Mouse (Mus musculus): ENCODE results near the gene Abhd15. TPM values are rescaled to one million over a fixed set of nuclear protein-coding genes. Genes with fewer than 3 reads are reported as not detected.

The Abhd15 gene
- polyA plus RNA-seq, 1 experiment from 2014 or later: 3.3 TPM

- Histone ChIP-seq H3K9me3 (ENCODE audit: control insufficient read depth, low read length) (no peaks in the 10 kb centered on the region), H3K9ac (ENCODE audit: low read length) (no peak overlapping the region), H3K27ac (ENCODE audit: low read depth, low read length) (peak overlapping the region; percentile 31; the same call in 1 of the 2 replicates), H3K36me3 (ENCODE audit: control insufficient read depth, insufficient read depth, low read length) (no peaks in the 10 kb centered on the region), H3K4me2 (ENCODE audit: low read depth, low read length, severe bottlenecking) (0 out of 2 replicates have a peak overlapping the region, but pooled peaks have one; percentile 8), H3K4me3 (ENCODE audit: low read depth, low read length) (no peak overlapping the region), H3K4me1 (replicated peaks; ENCODE audit: control insufficient read depth, insufficient read depth, low read length) (peaks cover 32% of the 10 kb centered on the region), H3K27me3 (ENCODE audit: control insufficient read depth, insufficient read depth, low read length) (no peaks in the 10 kb centered on the region)
- peak; percentile 77 for DNase-seq (ENCODE audit: low spot score)
- ATAC-seq (replicated peaks; ENCODE audit: low FRiP score): no peak
- 22% methylated on average over 6 of the region's 6 CpGs for WGBS
These were observed 17.6 kb upstream of the Abhd15 start for GRCm38 (mm10) chr11:77497341-77497756.

DNA sequence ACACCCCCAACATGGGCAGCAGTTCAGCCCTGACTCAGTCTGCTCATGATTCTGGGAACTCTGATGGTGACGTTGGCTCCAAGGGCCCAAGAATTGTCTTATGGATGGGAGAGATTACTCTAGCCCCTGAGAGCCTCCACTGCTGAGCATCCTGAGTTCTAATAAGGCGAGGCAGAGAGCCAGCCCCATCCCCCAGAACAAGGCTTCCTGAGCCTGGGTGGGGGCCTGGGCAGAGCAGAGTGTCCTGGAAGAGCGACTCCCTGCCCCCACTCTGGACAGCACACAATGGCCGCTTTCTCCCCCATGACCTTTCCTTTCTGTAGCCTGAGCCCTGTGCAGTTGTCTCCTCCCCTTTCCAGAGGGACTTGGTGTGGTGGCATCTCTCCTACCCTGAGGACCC lies 17.1 kb upstream of the Abhd15 start:
- 28% methylated on average over 4 of the region's 4 CpGs for WGBS
- ATAC-seq (replicated peaks; ENCODE audit: low FRiP score) (no peak), DNase-seq (ENCODE audit: low spot score) (no peak)
- Histone ChIP-seq H3K4me2 (ENCODE audit: low read depth, low read length, severe bottlenecking) (no peak overlapping the region), H3K4me1 (replicated peaks; ENCODE audit: control insufficient read depth, insufficient read depth, low read length) (peaks cover 31% of the 10 kb centered on the region), H3K36me3 (ENCODE audit: control insufficient read depth, insufficient read depth, low read length) (no peaks in the 10 kb centered on the region), H3K4me3 (ENCODE audit: low read depth, low read length) (no peak overlapping the region), H3K27ac (ENCODE audit: low read depth, low read length) (no peak overlapping the region; the same call in 1 of the 2 replicates), H3K27me3 (ENCODE audit: control insufficient read depth, insufficient read depth, low read length) (no peaks in the 10 kb centered on the region), H3K9ac (ENCODE audit: low read length) (peak overlapping the region; percentile 29), H3K9me3 (ENCODE audit: control insufficient read depth, low read length) (no peaks in the 10 kb centered on the region)

GRCm38 (mm10) chr11:77498261-77499139 lies 16.4 kb upstream of the Abhd15 start:
- ATAC-seq (replicated peaks; ENCODE audit: low FRiP score) (no peak), DNase-seq (ENCODE audit: low spot score) (no peak)
- WGBS: 75% methylated on average over 12 of the region's 12 CpGs
- Histone ChIP-seq H3K4me1 (replicated peaks; ENCODE audit: control insufficient read depth, insufficient read depth, low read length) (peaks cover 31% of the 10 kb centered on the region), H3K27me3 (ENCODE audit: control insufficient read depth, insufficient read depth, low read length) (no peaks in the 10 kb centered on the region), H3K9ac (ENCODE audit: low read length) (peak overlapping the region; percentile 29), H3K27ac (ENCODE audit: low read depth, low read length) (0 out of 2 replicates have a peak overlapping the region, but pooled peaks have one; percentile 8), H3K4me2 (ENCODE audit: low read depth, low read length, severe bottlenecking) (no peak overlapping the region), H3K4me3 (ENCODE audit: low read depth, low read length) (no peak overlapping the region), H3K9me3 (ENCODE audit: control insufficient read depth, low read length) (no peaks in the 10 kb centered on the region), H3K36me3 (ENCODE audit: control insufficient read depth, insufficient read depth, low read length) (no peaks in the 10 kb centered on the region)

- no peaks in the 10 kb centered on the region for H3K27me3 ChIP-seq (ENCODE audit: control insufficient read depth, insufficient read depth, low read length)
- no peak overlapping the region for H3K9ac ChIP-seq (ENCODE audit: low read length)
- H3K9me3 ChIP-seq (ENCODE audit: control insufficient read depth, low read length): no peaks in the 10 kb centered on the region
- DNase-seq (ENCODE audit: low spot score) (no peak), ATAC-seq (replicated peaks; ENCODE audit: low FRiP score) (no peak)
- WGBS: 90% methylated on average over 7 of the region's 7 CpGs
- H3K4me2 ChIP-seq (ENCODE audit: low read depth, low read length, severe bottlenecking): no peak overlapping the region
- no peak overlapping the region for H3K27ac ChIP-seq (ENCODE audit: low read depth, low read length)
- no peaks in the 10 kb centered on the region; the same call in 1 of the 2 replicates for H3K36me3 ChIP-seq (ENCODE audit: control insufficient read depth, insufficient read depth, low read length)
- H3K4me1 ChIP-seq (replicated peaks; ENCODE audit: control insufficient read depth, insufficient read depth, low read length): peaks cover 28% of the 10 kb centered on the region
- H3K4me3 ChIP-seq (ENCODE audit: low read depth, low read length): no peak overlapping the region
These were observed 15.6 kb upstream of the Abhd15 start for GRCm38 (mm10) chr11:77499354-77499753.

DNA sequence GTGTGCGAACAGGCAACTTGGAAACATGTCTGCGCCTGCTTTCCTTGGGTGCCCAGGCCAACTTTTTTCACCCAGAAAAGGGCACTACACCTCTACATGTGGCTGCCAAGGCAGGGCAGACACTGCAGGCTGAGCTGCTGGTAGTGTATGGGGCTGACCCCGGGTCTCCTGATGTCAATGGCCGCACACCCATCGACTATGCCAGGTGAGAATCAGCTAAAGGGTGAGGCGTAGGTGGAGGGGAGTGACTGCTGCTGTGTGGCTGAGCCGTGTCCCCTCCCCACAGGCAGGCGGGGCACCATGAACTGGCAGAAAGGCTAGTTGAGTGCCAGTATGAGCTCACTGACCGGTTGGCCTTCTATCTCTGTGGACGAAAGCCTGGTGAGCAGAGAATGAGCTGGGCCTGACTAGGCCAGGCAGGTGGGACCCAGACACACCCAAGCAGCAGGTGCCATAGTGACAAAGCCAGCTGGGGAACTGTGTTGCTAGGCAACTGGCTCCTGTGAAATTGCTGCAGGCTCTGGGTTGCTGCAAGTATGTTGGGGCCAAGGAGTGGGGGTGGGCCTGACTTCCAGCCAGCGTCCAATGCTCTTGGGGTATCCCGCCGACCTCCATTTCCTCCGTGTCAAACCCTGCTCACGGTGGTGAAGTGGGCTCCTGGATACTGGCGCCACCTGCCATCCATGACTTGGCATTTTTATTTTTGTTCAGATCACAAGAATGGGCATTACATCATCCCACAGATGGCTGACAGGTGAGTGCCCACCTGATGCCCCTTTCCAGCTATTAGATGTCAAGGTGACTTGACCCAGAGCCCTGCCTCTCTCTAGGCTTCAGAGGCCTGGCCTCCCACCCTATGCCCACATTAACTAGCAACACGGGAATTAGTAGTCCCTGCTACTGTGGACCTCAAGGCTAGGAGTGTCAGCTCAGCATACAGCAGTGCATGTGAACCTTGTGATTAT lies 14.3 kb upstream of the Abhd15 start:
- Histone ChIP-seq H3K27me3 (ENCODE audit: control insufficient read depth, insufficient read depth, low read length) (no peaks in the 10 kb centered on the region), H3K4me3 (ENCODE audit: low read depth, low read length) (no peak overlapping the region), H3K27ac (ENCODE audit: low read depth, low read length) (no peak overlapping the region), H3K4me1 (replicated peaks; ENCODE audit: control insufficient read depth, insufficient read depth, low read length) (peaks cover 16% of the 10 kb centered on the region), H3K9ac (ENCODE audit: low read length) (no peak overlapping the region), H3K36me3 (ENCODE audit: control insufficient read depth, insufficient read depth, low read length) (peaks cover 1% of the 10 kb centered on the region; the same call in 1 of the 2 replicates), H3K9me3 (ENCODE audit: control insufficient read depth, low read length) (no peaks in the 10 kb centered on the region), H3K4me2 (ENCODE audit: low read depth, low read length, severe bottlenecking) (no peak overlapping the region)
- DNase-seq (ENCODE audit: low spot score): peak; percentile 52
- no peak for ATAC-seq (replicated peaks; ENCODE audit: low FRiP score)
- WGBS: 85% methylated on average over 17 of the region's 17 CpGs

- Histone ChIP-seq H3K36me3 (ENCODE audit: control insufficient read depth, insufficient read depth, low read length) (peaks cover 3% of the 10 kb centered on the region; the same call in 1 of the 2 replicates), H3K9ac (ENCODE audit: low read length) (no peak overlapping the region), H3K4me2 (ENCODE audit: low read depth, low read length, severe bottlenecking) (no peak overlapping the region), H3K4me1 (replicated peaks; ENCODE audit: control insufficient read depth, insufficient read depth, low read length) (peaks cover 16% of the 10 kb centered on the region), H3K4me3 (ENCODE audit: low read depth, low read length) (no peak overlapping the region), H3K27ac (ENCODE audit: low read depth, low read length) (no peak overlapping the region), H3K27me3 (ENCODE audit: control insufficient read depth, insufficient read depth, low read length) (no peaks in the 10 kb centered on the region), H3K9me3 (ENCODE audit: control insufficient read depth, low read length) (no peaks in the 10 kb centered on the region)
- DNase-seq (ENCODE audit: low spot score) (peak; percentile 85), ATAC-seq (replicated peaks; ENCODE audit: low FRiP score) (no peak; the same call in 1 of the 2 replicates)
- WGBS: 30% methylated on average over 5 of the region's 5 CpGs
These were observed 13.5 kb upstream of the Abhd15 start for GRCm38 (mm10) chr11:77501392-77501791.

DNA sequence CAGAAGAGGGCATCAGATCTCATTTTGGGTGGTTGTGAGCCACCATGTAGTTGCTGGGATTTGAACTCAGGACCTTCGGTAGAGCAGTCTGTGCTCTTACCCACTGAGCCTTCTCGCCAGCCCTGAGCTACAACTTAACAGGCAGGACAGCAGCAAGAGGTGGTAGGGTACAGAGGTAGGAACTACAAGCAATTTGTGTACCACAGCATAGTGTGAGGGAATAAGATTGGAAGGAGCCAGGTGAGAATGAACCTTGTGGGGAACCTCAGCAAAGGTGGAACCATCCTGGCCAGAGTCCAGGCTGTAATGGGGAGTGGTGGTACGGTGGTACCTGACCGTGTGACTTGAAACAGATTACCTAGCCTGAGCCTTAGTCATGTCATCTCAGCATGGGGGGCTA lies 12.9 kb upstream of the Abhd15 start:
- Histone ChIP-seq H3K4me1 (replicated peaks; ENCODE audit: control insufficient read depth, insufficient read depth, low read length) (peaks cover 15% of the 10 kb centered on the region), H3K36me3 (ENCODE audit: control insufficient read depth, insufficient read depth, low read length) (peaks cover 3% of the 10 kb centered on the region; the same call in 1 of the 2 replicates), H3K4me2 (ENCODE audit: low read depth, low read length, severe bottlenecking) (no peak overlapping the region), H3K27me3 (ENCODE audit: control insufficient read depth, insufficient read depth, low read length) (no peaks in the 10 kb centered on the region), H3K27ac (ENCODE audit: low read depth, low read length) (no peak overlapping the region), H3K9me3 (ENCODE audit: control insufficient read depth, low read length) (no peaks in the 10 kb centered on the region), H3K9ac (ENCODE audit: low read length) (no peak overlapping the region), H3K4me3 (ENCODE audit: low read depth, low read length) (no peak overlapping the region)
- WGBS: 94% methylated on average over 4 of the region's 4 CpGs
- DNase-seq (ENCODE audit: low spot score) (no peak), ATAC-seq (replicated peaks; ENCODE audit: low FRiP score) (no peak)

- 90% methylated on average over 6 of the region's 6 CpGs for WGBS
- no peak for DNase-seq (ENCODE audit: low spot score)
- H3K4me1 ChIP-seq (replicated peaks; ENCODE audit: control insufficient read depth, insufficient read depth, low read length): peaks cover 10% of the 10 kb centered on the region
- H3K27me3 ChIP-seq (ENCODE audit: control insufficient read depth, insufficient read depth, low read length): no peaks in the 10 kb centered on the region
- ATAC-seq (replicated peaks; ENCODE audit: low FRiP score): no peak
- H3K9ac ChIP-seq (ENCODE audit: low read length): no peak overlapping the region
- peaks cover 3% of the 10 kb centered on the region; the same call in 1 of the 2 replicates for H3K36me3 ChIP-seq (ENCODE audit: control insufficient read depth, insufficient read depth, low read length)
- no peak overlapping the region for H3K4me2 ChIP-seq (ENCODE audit: low read depth, low read length, severe bottlenecking)
- no peak overlapping the region for H3K4me3 ChIP-seq (ENCODE audit: low read depth, low read length)
- no peaks in the 10 kb centered on the region for H3K9me3 ChIP-seq (ENCODE audit: control insufficient read depth, low read length)
- H3K27ac ChIP-seq (ENCODE audit: low read depth, low read length): no peak overlapping the region
These were observed 12.4 kb upstream of the Abhd15 start for GRCm38 (mm10) chr11:77502481-77502880.

Data from forebrain, embryonic 11.5 days (tissue).